Mouse (Mus musculus) lung, embryonic 14.5 days (tissue): ENCODE data around the gene Tex2. TPM values are rescaled to one million over a fixed set of nuclear protein-coding genes. Genes with fewer than 3 reads are reported as not detected.

Source experiments
- ATAC-seq: fragments of 200-750 bp; cut with Nextera tagmentation; 2 replicates; pipeline ENCODE4 v1.8.0; 2017; ENCODE audit warnings: mild to moderate bottlenecking, moderate TSS enrichment, moderate library complexity; ENCODE audit not compliant: insufficient read depth
- DNase-seq: peaks from one replicate; pipeline ENCODE4 v3.0.0-alpha.2; 2015
- H3K27ac ChIP-seq: fragments of 300-500 bp; sonication (generic); 2 replicates; pipeline ENCODE4 v1.5.1; 2014; ENCODE audit warnings: low read depth, mild to moderate bottlenecking, moderate library complexity
- H3K27me3 ChIP-seq: fragments of 300-500 bp; sonication (generic); 2 replicates; pipeline ENCODE4 v1.6.1; 2014; ENCODE audit warnings: low read length, control low read depth; ENCODE audit not compliant: insufficient read depth
- H3K36me3 ChIP-seq: fragments of 300-500 bp; sonication (generic); 2 replicates; pipeline ENCODE4 v1.6.1; 2014; ENCODE audit warnings: control low read depth; ENCODE audit not compliant: insufficient read depth
- H3K4me1 ChIP-seq: fragments of 300-500 bp; sonication (generic); 2 replicates; pipeline ENCODE4 v1.6.1; 2014; ENCODE audit warnings: antibody characterized with exemption, control low read depth; ENCODE audit not compliant: insufficient read depth
- H3K4me2 ChIP-seq: fragments of 300-500 bp; sonication (generic); 2 replicates; pipeline ENCODE4 v1.6.1; 2014; ENCODE audit warnings: mild to moderate bottlenecking
- H3K4me3 ChIP-seq: fragments of 300-500 bp; sonication (generic); 2 replicates; pipeline ENCODE4 v1.5.1; 2014; ENCODE audit warnings: low read depth, low read length
- H3K9ac ChIP-seq: fragments of 300-500 bp; sonication (generic); 2 replicates; pipeline ENCODE4 v1.6.1; 2014
- H3K9me3 ChIP-seq: fragments of 300-500 bp; sonication (generic); 2 replicates; pipeline ENCODE4 v1.6.1; 2016; ENCODE audit warnings: low read depth, low read length, control low read depth
- CTCF ChIP-seq: IDR thresholded peaks from 2 replicates; pipeline ENCODE4 v1.5.1; 2016; ENCODE audit warnings: antibody characterized with exemption, low read depth
- WGBS: fragments of 180-500 bp; shearing (Covaris S2); extraction: QIAGEN DNeasy Blood & Tissue Kit; methylation state at CpG from one replicate; pipeline ENCODE4 v1.1.7; 2014; 5-methylcytosine and 5-hydroxymethylcytosine counted together
- polyA plus RNA-seq: library from polyadenylated mRNA; unstranded; fragments of >200 nt; fragmentation: Nextera tagmentation; extraction: Ambion mirVana; gene quantifications from 2 replicates; pipeline ENCODE4 v1.2.1, GENCODE M21; 2014

Tex2 gene
- polyA plus RNA-seq, 1 experiment from 2014 or later: 10.9 TPM

DNA sequence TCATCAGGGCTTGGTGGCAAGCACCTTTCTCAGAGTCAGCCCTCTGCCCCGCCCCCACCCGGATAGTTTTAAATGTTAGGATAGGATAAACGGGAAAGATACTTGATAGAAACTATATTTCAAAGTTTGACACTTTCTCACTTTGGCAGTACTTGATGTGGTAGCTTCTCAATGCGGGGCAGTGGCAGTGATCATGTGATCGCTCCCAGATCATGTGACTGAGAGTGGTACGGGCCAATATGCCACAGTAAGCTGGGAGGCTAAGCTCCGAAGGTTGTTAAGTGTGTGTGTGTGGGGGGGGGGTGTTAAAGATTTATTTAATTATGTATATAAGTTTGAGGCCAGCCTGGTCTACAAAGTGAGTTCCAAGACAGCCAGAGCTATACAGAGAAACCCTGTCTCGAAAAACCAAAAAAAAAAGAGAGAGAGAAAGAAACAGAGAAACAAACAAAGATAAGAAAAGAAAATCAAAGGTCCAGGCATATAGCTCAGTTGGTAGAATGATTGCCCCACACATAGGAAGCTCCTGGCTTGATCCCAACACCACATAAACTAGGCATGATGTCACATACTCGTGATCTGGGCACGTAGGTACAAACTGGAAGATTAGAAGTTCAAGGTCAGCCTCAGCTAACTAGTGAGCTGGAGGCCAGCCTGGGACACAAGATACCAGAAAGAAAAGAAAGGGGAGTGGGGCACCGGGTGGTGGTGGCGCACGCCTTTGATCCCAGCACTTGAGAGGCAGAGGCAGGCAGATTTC is 4.8 kb upstream of the Tex2 start:
- Histone ChIP-seq H3K9ac (no peak overlapping the region), H3K4me1 (peaks cover 9% of the 10 kb centered on the region; the same call in 1 of the 2 replicates), H3K4me3 (no peak overlapping the region), H3K27me3 (no peaks in the 10 kb centered on the region), H3K4me2 (no peak overlapping the region), H3K27ac (no peak overlapping the region), H3K9me3 (no peaks in the 10 kb centered on the region), H3K36me3 (no peaks in the 10 kb centered on the region)
- no peak for TF ChIP-seq CTCF
- ATAC-seq (no peak), DNase-seq (no peak)
- WGBS: 75% methylated on average over 13 of the region's 13 CpGs

GRCm38 (mm10) chr11:106615561-106615960 is 2.3 kb upstream of the Tex2 start:
- Histone ChIP-seq H3K27ac (no peak overlapping the region), H3K4me1 (peaks cover 9% of the 10 kb centered on the region), H3K4me3 (no peak overlapping the region), H3K9ac (no peak overlapping the region), H3K4me2 (no peak overlapping the region), H3K36me3 (no peaks in the 10 kb centered on the region), H3K9me3 (no peaks in the 10 kb centered on the region), H3K27me3 (no peaks in the 10 kb centered on the region)
- TF ChIP-seq CTCF: no peak
- 72% methylated on average over 4 of the region's 4 CpGs for WGBS
- DNase-seq (no peak), ATAC-seq (no peak)

DNA sequence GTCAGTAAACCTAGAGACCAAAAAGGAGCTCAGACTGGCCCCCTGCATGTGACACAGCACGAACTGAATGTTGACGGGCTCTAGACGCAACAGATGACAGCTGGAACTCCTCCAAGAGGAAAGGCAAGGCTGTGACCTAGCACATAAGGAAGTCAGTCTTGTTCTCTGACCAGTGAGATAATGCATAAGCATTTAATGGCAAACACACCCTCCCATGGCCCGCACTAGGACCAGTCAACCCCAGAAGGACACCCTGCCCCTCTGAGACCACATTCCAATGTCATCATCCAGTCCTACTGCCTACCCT is 1.1 kb upstream of the Tex2 start:
- no peak overlapping the region for H3K4me2 ChIP-seq
- no peak overlapping the region for H3K4me3 ChIP-seq
- H3K9me3 ChIP-seq: no peaks in the 10 kb centered on the region
- TF ChIP-seq CTCF: no peak
- WGBS: 28% methylated on average over 4 of the region's 4 CpGs
- H3K27me3 ChIP-seq: no peaks in the 10 kb centered on the region
- H3K36me3 ChIP-seq: no peaks in the 10 kb centered on the region
- H3K9ac ChIP-seq: no peak overlapping the region
- ATAC-seq (no peak), DNase-seq (peak; percentile 57)
- H3K4me1 ChIP-seq: peaks cover 6% of the 10 kb centered on the region
- H3K27ac ChIP-seq: no peak overlapping the region

DNA sequence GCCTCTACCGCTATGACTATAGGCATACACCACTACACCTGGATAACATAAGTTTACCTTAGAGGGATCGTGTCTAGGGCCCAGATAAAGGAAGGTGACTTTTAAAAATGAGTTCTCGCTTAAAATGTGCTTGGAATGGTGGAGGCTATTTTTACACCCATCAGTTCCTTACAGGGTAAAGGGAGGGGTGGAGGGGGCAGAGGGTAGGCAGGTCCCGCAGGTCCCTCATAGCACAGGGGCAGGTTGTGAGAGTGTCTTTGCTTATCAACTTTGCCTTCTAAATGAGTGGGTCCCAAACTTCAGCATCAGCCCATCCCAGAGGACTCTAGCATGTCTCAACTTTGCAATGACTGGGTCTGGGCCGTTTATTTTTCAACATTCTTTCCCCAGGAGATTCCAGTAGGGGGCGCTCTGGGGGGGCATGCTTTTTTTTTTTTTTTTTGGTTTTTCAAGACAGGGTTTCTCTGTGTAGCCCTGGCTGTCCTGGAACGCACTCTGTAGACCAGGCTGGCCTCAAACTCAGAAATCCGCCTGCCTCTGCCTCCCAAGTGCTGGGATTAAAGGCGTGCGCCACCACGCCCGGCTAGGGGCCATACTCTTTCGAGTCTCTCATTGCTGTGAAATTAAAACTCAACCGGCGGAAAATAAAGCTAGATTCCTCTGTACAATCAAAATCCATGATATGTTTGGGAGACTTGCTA is 565 bp upstream of the Tex2 start:
- Histone ChIP-seq H3K27ac (peak overlapping the region; percentile 74; the same call in 1 of the 2 replicates), H3K4me3 (peak overlapping the region; percentile 98), H3K9me3 (no peaks in the 10 kb centered on the region), H3K36me3 (no peaks in the 10 kb centered on the region), H3K9ac (peak overlapping the region; percentile 89), H3K27me3 (no peaks in the 10 kb centered on the region), H3K4me2 (peak overlapping the region; percentile 59), H3K4me1 (peaks cover 6% of the 10 kb centered on the region)
- 56% methylated on average over 14 of the region's 15 CpGs for WGBS
- no peak for DNase-seq
- peak; percentile 39; the same call in 1 of the 2 replicates for TF ChIP-seq CTCF
- no peak for ATAC-seq

- ATAC-seq (peak; percentile 72; the same call in 1 of the 2 replicates), DNase-seq (peak; percentile 56)
- H3K4me2 ChIP-seq: peak overlapping the region; percentile 91
- no peak for TF ChIP-seq CTCF
- WGBS: under 1% methylated on average over 65 of the region's 67 CpGs
- peak overlapping the region; percentile 80 for H3K27ac ChIP-seq
- H3K4me1 ChIP-seq: peaks cover 6% of the 10 kb centered on the region
- H3K9me3 ChIP-seq: no peaks in the 10 kb centered on the region
- peak overlapping the region; percentile 98 for H3K4me3 ChIP-seq
- H3K27me3 ChIP-seq: no peaks in the 10 kb centered on the region
- H3K9ac ChIP-seq: peak overlapping the region; percentile 89
- no peaks in the 10 kb centered on the region for H3K36me3 ChIP-seq
These were observed 838 bp downstream of the Tex2 start for GRCm38 (mm10) chr11:106612209-106612960.

DNA sequence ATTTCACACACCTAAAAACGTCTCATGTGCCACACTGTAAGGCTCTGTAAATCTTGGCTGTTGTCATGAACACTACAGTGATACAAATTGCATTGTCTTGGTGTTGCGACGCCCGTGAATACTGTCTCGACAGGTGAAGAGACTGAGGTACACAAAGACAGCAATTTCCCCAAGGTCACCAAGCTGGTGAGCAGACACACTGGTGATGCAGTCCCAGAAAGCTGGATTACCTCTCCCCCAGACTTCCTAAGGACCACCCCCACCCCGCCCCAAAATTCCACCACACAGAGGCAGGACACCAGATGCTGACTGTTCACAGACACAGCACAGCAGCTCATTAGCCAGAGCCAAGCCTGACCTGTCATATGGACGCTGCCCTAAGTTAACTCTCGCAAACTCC is 3.5 kb downstream of the Tex2 start:
- no peak for TF ChIP-seq CTCF
- Histone ChIP-seq H3K27ac (no peak overlapping the region), H3K9ac (no peak overlapping the region), H3K36me3 (no peaks in the 10 kb centered on the region), H3K4me1 (peaks cover 6% of the 10 kb centered on the region), H3K4me2 (no peak overlapping the region), H3K9me3 (no peaks in the 10 kb centered on the region), H3K27me3 (no peaks in the 10 kb centered on the region), H3K4me3 (no peak overlapping the region)
- WGBS: 56% methylated on average over 8 of the region's 8 CpGs
- no peak for DNase-seq
- ATAC-seq: no peak

DNA sequence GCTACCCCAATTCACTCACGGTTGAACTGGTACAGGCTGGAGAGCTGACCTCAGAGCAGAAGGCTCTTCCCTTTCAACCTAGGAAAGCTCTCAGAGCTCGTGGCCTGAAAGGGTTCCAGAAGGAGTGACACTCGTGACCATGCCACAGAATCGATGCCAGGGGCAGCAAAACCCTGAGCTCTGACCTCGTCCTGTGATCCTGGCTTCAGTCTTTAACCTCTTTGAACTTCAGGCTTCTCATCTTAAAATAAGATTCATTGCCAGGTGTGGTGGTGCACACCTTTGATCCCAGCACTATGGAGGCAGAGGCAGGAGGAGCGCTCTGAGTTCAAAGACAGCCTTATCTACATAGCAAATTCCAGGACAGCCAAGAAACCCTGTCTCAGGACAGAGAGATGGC is 5.9 kb downstream of the Tex2 start:
- H3K27me3 ChIP-seq: no peaks in the 10 kb centered on the region
- no peak for TF ChIP-seq CTCF
- no peak overlapping the region for H3K9ac ChIP-seq
- H3K27ac ChIP-seq: no peak overlapping the region
- 67% methylated on average over 6 of the region's 6 CpGs for WGBS
- peaks cover 4% of the 10 kb centered on the region; the same call in 1 of the 2 replicates for H3K4me1 ChIP-seq
- ATAC-seq (no peak), DNase-seq (no peak)
- H3K9me3 ChIP-seq: no peaks in the 10 kb centered on the region
- no peak overlapping the region for H3K4me2 ChIP-seq
- no peak overlapping the region for H3K4me3 ChIP-seq
- H3K36me3 ChIP-seq: no peaks in the 10 kb centered on the region
